Mouse (Mus musculus) testis, adult 2 months (tissue): ENCODE results near the gene Krt80.

Experiments
- CTCF ChIP-seq: fragments of 200-500 bp; IDR thresholded peaks from 2 replicates; pipeline ENCODE4 v1.5.1; 2012; ENCODE audit warnings: low read depth, mild to moderate bottlenecking, inconsistent platforms, low read length, moderate library complexity; ENCODE audit not compliant: control insufficient read depth, insufficient read depth, insufficient replicate concordance
- POLR2A ChIP-seq: fragments of 200-500 bp; IDR thresholded peaks from 2 replicates; pipeline ENCODE4 v1.6.1; 2012; ENCODE audit warnings: low read depth, mild to moderate bottlenecking, inconsistent platforms, low read length, moderate library complexity; ENCODE audit not compliant: control insufficient read depth

GRCm38 (mm10) chr15:101329564-101329892 lies 40.4 kb downstream of the Krt80 start:
- TF ChIP-seq POLR2A: no peak
- TF ChIP-seq CTCF: no peak
